Mouse (Mus musculus): ENCODE measurements at regions not wholly inside any gene's neighbourhood (a gene's known extent, or its start where the extent isn't known, plus 50 kb on each side); places are given as distances from the start of the nearest gene placed in this dataset.
A peak's percentile ranks its signal among the peaks of the same experiment; 100 is the strongest.

- Histone ChIP-seq H3K27ac (no peak overlapping the region), H3K4me1 (replicated peaks; ENCODE audit: insufficient read depth, low read length) (no peaks in the 10 kb centered on the region), H3K9ac (ENCODE audit: low read depth, low read length) (no peak overlapping the region), H3K36me3 (ENCODE audit: insufficient read depth, low read length) (no peaks in the 10 kb centered on the region), H3K27me3 (ENCODE audit: insufficient read depth, low read length) (no peaks in the 10 kb centered on the region), H3K4me3 (replicated peaks; ENCODE audit: low read depth, low read length) (no peak overlapping the region), H3K9me3 (replicated peaks; ENCODE audit: low read length) (no peaks in the 10 kb centered on the region), H3K4me2 (ENCODE audit: low read length) (no peak overlapping the region)
- WGBS: 75% methylated on average over 9 of the region's 9 CpGs
- ATAC-seq (replicated peaks; ENCODE audit: low FRiP score, low read depth): no peak
- DNase-seq (ENCODE audit: low spot score): no peak
- TF ChIP-seq CTCF (IDR thresholded peaks at IDR 0.05; ENCODE audit: low read depth): no peak
These were observed 119.5 kb upstream of the Tbca start for GRCm38 (mm10) chr13:94669106-94669683.

GRCm38 (mm10) chr13:94670266-94670665 lies 118.4 kb upstream of the Tbca start:
- H3K9me3 ChIP-seq (replicated peaks; ENCODE audit: low read length): no peaks in the 10 kb centered on the region
- H3K4me2 ChIP-seq (ENCODE audit: low read length): no peak overlapping the region
- no peak overlapping the region for H3K27ac ChIP-seq
- no peaks in the 10 kb centered on the region for H3K36me3 ChIP-seq (ENCODE audit: insufficient read depth, low read length)
- no peak for DNase-seq (ENCODE audit: low spot score)
- H3K27me3 ChIP-seq (ENCODE audit: insufficient read depth, low read length): no peaks in the 10 kb centered on the region
- ATAC-seq (replicated peaks; ENCODE audit: low FRiP score, low read depth): no peak
- H3K4me3 ChIP-seq (replicated peaks; ENCODE audit: low read depth, low read length): no peak overlapping the region
- no peak for TF ChIP-seq CTCF (IDR thresholded peaks at IDR 0.05; ENCODE audit: low read depth)
- no peaks in the 10 kb centered on the region for H3K4me1 ChIP-seq (replicated peaks; ENCODE audit: insufficient read depth, low read length)
- 84% methylated on average over 11 of the region's 11 CpGs for WGBS
- no peak overlapping the region for H3K9ac ChIP-seq (ENCODE audit: low read depth, low read length)

GRCm38 (mm10) chr13:94670961-94671360 lies 117.7 kb upstream of the Tbca start:
- 90% methylated on average over 8 of the region's 8 CpGs for WGBS
- no peak overlapping the region for H3K27ac ChIP-seq
- H3K27me3 ChIP-seq (ENCODE audit: insufficient read depth, low read length): no peaks in the 10 kb centered on the region
- DNase-seq (ENCODE audit: low spot score) (no peak), ATAC-seq (replicated peaks; ENCODE audit: low FRiP score, low read depth) (no peak)
- no peak overlapping the region for H3K4me3 ChIP-seq (replicated peaks; ENCODE audit: low read depth, low read length)
- no peak for TF ChIP-seq CTCF (IDR thresholded peaks at IDR 0.05; ENCODE audit: low read depth)
- H3K4me2 ChIP-seq (ENCODE audit: low read length): no peak overlapping the region
- no peaks in the 10 kb centered on the region for H3K4me1 ChIP-seq (replicated peaks; ENCODE audit: insufficient read depth, low read length)
- no peaks in the 10 kb centered on the region for H3K9me3 ChIP-seq (replicated peaks; ENCODE audit: low read length)
- H3K9ac ChIP-seq (ENCODE audit: low read depth, low read length): no peak overlapping the region
- no peaks in the 10 kb centered on the region for H3K36me3 ChIP-seq (ENCODE audit: insufficient read depth, low read length)

- no peaks in the 10 kb centered on the region for H3K4me1 ChIP-seq (replicated peaks; ENCODE audit: insufficient read depth, low read length)
- no peaks in the 10 kb centered on the region for H3K36me3 ChIP-seq (ENCODE audit: insufficient read depth, low read length)
- H3K9me3 ChIP-seq (replicated peaks; ENCODE audit: low read length): no peaks in the 10 kb centered on the region
- H3K27ac ChIP-seq: no peak overlapping the region
- ATAC-seq (replicated peaks; ENCODE audit: low FRiP score, low read depth) (no peak), DNase-seq (ENCODE audit: low spot score) (no peak)
- 0 out of 2 replicates have a peak overlapping the region, but pooled peaks have one; percentile 7 for H3K4me2 ChIP-seq (ENCODE audit: low read length)
- H3K4me3 ChIP-seq (replicated peaks; ENCODE audit: low read depth, low read length): no peak overlapping the region
- TF ChIP-seq CTCF (IDR thresholded peaks at IDR 0.05; ENCODE audit: low read depth): no peak
- WGBS: 16% methylated on average over 17 of the region's 17 CpGs
- H3K27me3 ChIP-seq (ENCODE audit: insufficient read depth, low read length): no peaks in the 10 kb centered on the region
- H3K9ac ChIP-seq (ENCODE audit: low read depth, low read length): no peak overlapping the region
These were observed 108.1 kb upstream of the Tbca start for GRCm38 (mm10) chr13:94680492-94681168.

GRCm38 (mm10) chr13:94681606-94682005 lies 107.1 kb upstream of the Tbca start:
- H3K4me2 ChIP-seq (ENCODE audit: low read length): no peak overlapping the region
- H3K36me3 ChIP-seq (ENCODE audit: insufficient read depth, low read length): no peaks in the 10 kb centered on the region
- no peaks in the 10 kb centered on the region for H3K27me3 ChIP-seq (ENCODE audit: insufficient read depth, low read length)
- no peak overlapping the region for H3K27ac ChIP-seq
- DNase-seq (ENCODE audit: low spot score) (no peak), ATAC-seq (replicated peaks; ENCODE audit: low FRiP score, low read depth) (no peak)
- no peaks in the 10 kb centered on the region for H3K9me3 ChIP-seq (replicated peaks; ENCODE audit: low read length)
- no peak overlapping the region for H3K9ac ChIP-seq (ENCODE audit: low read depth, low read length)
- no peaks in the 10 kb centered on the region for H3K4me1 ChIP-seq (replicated peaks; ENCODE audit: insufficient read depth, low read length)
- no peak for TF ChIP-seq CTCF (IDR thresholded peaks at IDR 0.05; ENCODE audit: low read depth)
- no peak overlapping the region for H3K4me3 ChIP-seq (replicated peaks; ENCODE audit: low read depth, low read length)
- 77% methylated on average over 13 of the region's 13 CpGs for WGBS

DNA sequence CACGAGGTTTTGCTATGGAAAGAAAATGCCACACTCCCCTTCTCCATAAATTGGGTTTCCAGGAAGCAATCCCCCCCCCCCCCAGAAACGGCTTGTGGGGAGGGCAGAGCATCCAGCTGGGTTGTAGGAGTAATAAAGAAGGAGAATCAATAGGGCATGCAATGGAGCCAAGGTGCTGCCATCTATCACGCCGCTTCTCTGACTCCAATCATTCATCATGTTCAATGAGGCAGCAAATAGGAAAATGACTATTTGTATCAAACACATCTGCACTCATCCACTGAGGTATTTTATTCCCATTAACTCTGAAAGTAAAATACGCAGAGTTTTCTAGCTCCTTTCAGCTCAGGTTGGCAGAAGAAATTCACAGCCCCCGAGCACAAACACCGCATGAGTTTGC lies 103.5 kb upstream of the Tbca start:
- Histone ChIP-seq H3K4me2 (ENCODE audit: low read length) (no peak overlapping the region), H3K27ac (no peak overlapping the region), H3K27me3 (ENCODE audit: insufficient read depth, low read length) (no peaks in the 10 kb centered on the region), H3K9ac (ENCODE audit: low read depth, low read length) (no peak overlapping the region), H3K4me3 (replicated peaks; ENCODE audit: low read depth, low read length) (no peak overlapping the region), H3K9me3 (replicated peaks; ENCODE audit: low read length) (no peaks in the 10 kb centered on the region), H3K4me1 (replicated peaks; ENCODE audit: insufficient read depth, low read length) (no peaks in the 10 kb centered on the region), H3K36me3 (ENCODE audit: insufficient read depth, low read length) (no peaks in the 10 kb centered on the region)
- ATAC-seq (replicated peaks; ENCODE audit: low FRiP score, low read depth) (no peak), DNase-seq (ENCODE audit: low spot score) (peak; percentile 17)
- TF ChIP-seq CTCF (IDR thresholded peaks at IDR 0.05; ENCODE audit: low read depth): no peak
- WGBS: 28% methylated on average over 7 of the region's 7 CpGs

All from kidney, postnatal 0 days (tissue).